Mouse (Mus musculus): Measurements from ENCODE around the gene Ndufb10.

DNA sequence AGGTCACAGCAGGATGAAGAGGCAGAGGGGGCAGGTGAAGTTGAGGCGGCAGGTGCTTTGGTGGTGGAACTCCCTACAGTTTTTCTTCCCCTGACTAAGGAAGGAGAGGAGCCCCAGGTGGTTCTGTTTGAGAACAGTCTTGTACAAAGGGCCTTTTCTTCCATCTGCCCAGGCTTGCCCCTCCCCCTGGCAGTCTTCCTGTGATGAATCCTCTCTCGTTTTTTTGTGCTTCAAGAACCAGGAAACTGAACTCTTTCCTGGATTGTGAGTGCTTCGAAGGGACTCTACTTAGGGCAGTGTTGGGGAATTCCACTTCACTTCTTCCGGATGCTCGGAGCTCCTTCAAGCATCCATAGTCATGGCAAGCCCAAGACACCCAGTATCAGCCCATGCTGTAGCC lies 26.3 kb downstream of the Ndufb10 start:
- TF ChIP-seq GATA1 (IDR thresholded peaks at IDR 0.05; ENCODE audit: low read length) (no peak), TAL1 (IDR thresholded peaks at IDR 0.05; ENCODE audit: low read length) (no peak)
